Mouse (Mus musculus) heart, adult 2 months (tissue): ENCODE measurements around the gene Asb4. TPM values are rescaled to one million over a fixed set of nuclear protein-coding genes. Genes with fewer than 3 reads are reported as not detected.

ENCODE experiments used
- DNase-seq, 2 experiments: peaks; one replicate each; pipeline ENCODE4 v3.0.0; 2021
- H3K27ac ChIP-seq: fragments of 200-600 bp; 2 replicates; pipeline ENCODE4 v1.8.1; 2022
- H3K27me3 ChIP-seq: fragments of 200-500 bp; 2 replicates; pipeline ENCODE4 v1.6.1; 2012; ENCODE audit warnings: mild to moderate bottlenecking, low read length, inconsistent platforms, mixed read lengths; ENCODE audit not compliant: control insufficient read depth, insufficient read depth
- H3K36me3 ChIP-seq: fragments of 200-500 bp; 2 replicates; pipeline ENCODE4 v1.6.1; 2012; ENCODE audit warnings: low read length, inconsistent platforms; ENCODE audit not compliant: control insufficient read depth, insufficient read depth
- H3K4me1 ChIP-seq: fragments of 200-500 bp; 2 replicates; pipeline ENCODE4 v1.6.1; 2011; ENCODE audit warnings: low read length; ENCODE audit not compliant: control insufficient read depth, insufficient read depth
- H3K4me3 ChIP-seq: fragments of 200-600 bp; 2 replicates; pipeline ENCODE4 v1.8.1; 2022
- H3K79me2 ChIP-seq: fragments of 200-500 bp; replicated peaks from 2 replicates; pipeline ENCODE4 v1.6.1; 2012; ENCODE audit warnings: mild to moderate bottlenecking, inconsistent platforms, low read length, moderate library complexity, mixed read lengths; ENCODE audit not compliant: control insufficient read depth, insufficient read depth
- H3K9ac ChIP-seq: fragments of 200-500 bp; 2 replicates; pipeline ENCODE4 v1.6.1; 2012; ENCODE audit warnings: low read depth, mild to moderate bottlenecking, control low read depth, inconsistent platforms, low read length, mixed read lengths
- CTCF ChIP-seq: fragments of 200-600 bp; IDR thresholded peaks from 2 replicates; pipeline ENCODE4 v1.8.1; 2022; ENCODE audit warnings: antibody characterized with exemption, mild to moderate bottlenecking, moderate library complexity
- EP300 ChIP-seq: fragments of 200-500 bp; IDR thresholded peaks from 2 replicates; pipeline ENCODE4 v1.6.1; 2011; ENCODE audit warnings: low read depth, low read length, control low read depth; ENCODE audit not compliant: insufficient read depth
- POLR2A ChIP-seq: fragments of 200-500 bp; IDR thresholded peaks from 2 replicates; pipeline ENCODE4 v1.6.1; 2011; ENCODE audit warnings: mild to moderate bottlenecking, low read depth, low read length, control low read depth; ENCODE audit not compliant: insufficient read depth
- WGBS: fragments of 180-500 bp; shearing (Covaris S2); methylation state at CpG from one replicate; pipeline ENCODE4 v1.1.7; 2018; 5-methylcytosine and 5-hydroxymethylcytosine counted together
- intact Hi-C: fragments of 180-260 bp; cut with DNase I; formaldehyde crosslinking; loops from one replicate; pipeline ENCODE4 v1.15.1; 2025
- polyA plus RNA-seq: library from polyadenylated mRNA; depleted of rRNA; stranded (reverse); fragments of >200 nt; gene quantifications from 2 replicates; pipeline ENCODE4 v1.2.3, GENCODE M21; 2012
- total RNA-seq, 2 experiments: library from RNA; stranded (reverse); gene quantifications; 2 replicates each; pipeline ENCODE4 v1.2.3; 2021

Gene Asb4
- total and polyA plus RNA-seq, 3 experiments = 3.1 to 5.0 (median 4.4) TPM

- H3K79me2 ChIP-seq = no peaks in the 10 kb centered on the region
- no peak overlapping the region for H3K9ac ChIP-seq
- intact Hi-C loops = loop anchor here (5.0 to 10.0 kb wide), 2 partner anchors 483 to 970 kb away; partner anchors contain the start of gene Ppp1r9a
- no peaks in the 10 kb centered on the region for H3K27me3 ChIP-seq
- H3K4me3 ChIP-seq = no peak overlapping the region
- no peak overlapping the region for H3K27ac ChIP-seq
- TF ChIP-seq POLR2A (no peak), CTCF (no peak), EP300 (no peak)
- H3K4me1 ChIP-seq = no peaks in the 10 kb centered on the region; the same call in 1 of the 2 replicates
- DNase-seq = no peak
- WGBS = 68% methylated on average over 7 of the region's 7 CpGs
- no peaks in the 10 kb centered on the region; the same call in 1 of the 2 replicates for H3K36me3 ChIP-seq
Observed at GRCm38 (mm10) chr6:5385161-5385640, 2.0 kb downstream of the Asb4 start.

GRCm38 (mm10) chr6:5386486-5386885 is 3.3 kb downstream of the Asb4 start:
- Histone ChIP-seq H3K79me2 (no peaks in the 10 kb centered on the region), H3K4me3 (no peak overlapping the region), H3K27ac (no peak overlapping the region), H3K27me3 (no peaks in the 10 kb centered on the region), H3K36me3 (no peaks in the 10 kb centered on the region; the same call in 1 of the 2 replicates), H3K9ac (no peak overlapping the region), H3K4me1 (no peaks in the 10 kb centered on the region; the same call in 1 of the 2 replicates)
- no peak for TF ChIP-seq CTCF
- TF ChIP-seq EP300 = no peak
- TF ChIP-seq POLR2A = no peak
- intact Hi-C loops = loop anchor here (5.0 to 10.0 kb wide), 2 partner anchors 484 to 972 kb away; partner anchors contain the start of gene Ppp1r9a
- 86% methylated on average over 4 of the region's 4 CpGs for WGBS
- no peak for DNase-seq

GRCm38 (mm10) chr6:5387396-5387795 is 4.2 kb downstream of the Asb4 start:
- no peak for TF ChIP-seq POLR2A
- no peak for TF ChIP-seq CTCF
- no peak for TF ChIP-seq EP300
- Histone ChIP-seq H3K79me2 (no peaks in the 10 kb centered on the region), H3K36me3 (no peaks in the 10 kb centered on the region; the same call in 1 of the 2 replicates), H3K27ac (no peak overlapping the region), H3K4me3 (no peak overlapping the region), H3K9ac (no peak overlapping the region), H3K4me1 (no peaks in the 10 kb centered on the region; the same call in 1 of the 2 replicates), H3K27me3 (no peaks in the 10 kb centered on the region)
- 80% methylated on average over 2 of the region's 2 CpGs for WGBS
- intact Hi-C loops = loop anchor here (5.0 to 10.0 kb wide), 2 partner anchors 485 to 973 kb away; partner anchors contain the start of gene Ppp1r9a
- no peak for DNase-seq

- Histone ChIP-seq H3K27me3 (no peaks in the 10 kb centered on the region), H3K79me2 (no peaks in the 10 kb centered on the region), H3K4me1 (no peaks in the 10 kb centered on the region), H3K36me3 (peaks cover 4% of the 10 kb centered on the region; the same call in 1 of the 2 replicates), H3K9ac (peak overlapping the region; percentile 62), H3K4me3 (peak overlapping the region; percentile 40), H3K27ac (peak overlapping the region; percentile 62)
- TF ChIP-seq CTCF (no peak), EP300 (no peak), POLR2A (peak; percentile 34; the same call in 1 of the 2 replicates)
- peak; percentile 52 to 56 for DNase-seq
- intact Hi-C loops = no loop called here
- WGBS = 1% methylated on average over 11 of the region's 11 CpGs
Observed at GRCm38 (mm10) chr6:5390298-5390697, 7.1 kb downstream of the Asb4 start.

GRCm38 (mm10) chr6:5390952-5391351 is 7.8 kb downstream of the Asb4 start:
- Histone ChIP-seq H3K27me3 (no peaks in the 10 kb centered on the region), H3K4me3 (peak overlapping the region; percentile 40), H3K27ac (peak overlapping the region; percentile 62), H3K79me2 (no peaks in the 10 kb centered on the region), H3K9ac (peak overlapping the region; percentile 68), H3K36me3 (peaks cover 4% of the 10 kb centered on the region; the same call in 1 of the 2 replicates), H3K4me1 (no peaks in the 10 kb centered on the region)
- 28% methylated on average over 10 of the region's 10 CpGs for WGBS
- TF ChIP-seq CTCF = no peak
- intact Hi-C loops = no loop called here
- DNase-seq = no peak

- intact Hi-C loops = no loop called here
- H3K4me3 ChIP-seq = no peak overlapping the region
- TF ChIP-seq POLR2A (no peak), EP300 (no peak), CTCF (no peak)
- no peaks in the 10 kb centered on the region for H3K27me3 ChIP-seq
- 27% methylated on average over 4 of the region's 4 CpGs for WGBS
- peak overlapping the region; percentile 16; the same call in 1 of the 2 replicates for H3K27ac ChIP-seq
- peaks cover 4% of the 10 kb centered on the region; the same call in 1 of the 2 replicates for H3K36me3 ChIP-seq
- H3K79me2 ChIP-seq = no peaks in the 10 kb centered on the region
- H3K9ac ChIP-seq = no peak overlapping the region
- H3K4me1 ChIP-seq = no peaks in the 10 kb centered on the region
- DNase-seq = peak in 1 of 2 experiments; percentile 35
Observed at GRCm38 (mm10) chr6:5394971-5395370, 11.8 kb downstream of the Asb4 start.
